In genomic region chr4:135960717-135961116, GRCm38 (mm10) we compare ENCODE assay signal across 10 mouse cellular contexts. TPM values are rescaled to one million over a fixed set of nuclear protein-coding genes. Genes with fewer than 3 reads are reported as not detected.
DNase-seq lines count a peak whose midpoint lies in the region; ATAC-seq and TF ChIP-seq lines count a peak whose summit lies in the region.
"Had no signal": no experiment of that assay in that cellular context is flagged by ENCODE, and none has a peak within 500 bp of the region (broad histone marks: within the 10 kb centered on the region; RNA-seq: fewer than 3 reads in every experiment).

No protein-coding gene starts in this region.

- WGBS in heart, embryonic 12.5 days = 24% methylated on average over 5 of the region's 5 CpGs
- 31% methylated on average over 5 of the region's 5 CpGs for WGBS in stomach, postnatal 0 days

- peaks cover 50% of the 10 kb centered on the region for H3K36me3 ChIP-seq in heart, embryonic 12.5 days
- peaks cover 1% of the 10 kb centered on the region; the same call in 1 of the 2 replicates for H3K36me3 ChIP-seq in ES-E14 (ENCODE audit: control insufficient read depth, insufficient read depth, low read length, poor library complexity, severe bottlenecking)
- peaks cover 13% of the 10 kb centered on the region for H3K36me3 ChIP-seq in stomach, postnatal 0 days (ENCODE audit: control insufficient read depth, insufficient read depth, low read length)

- H3K4me3 ChIP-seq in heart, embryonic 12.5 days = no peak overlapping the region
- no peak overlapping the region for H3K4me3 ChIP-seq in ES-E14 (ENCODE audit: insufficient read depth in 1 of 2, low read depth in 1 of 2, low read length in 2 of 2, poor library complexity in 1 of 2, severe bottlenecking in 1 of 2)
- H3K4me3 ChIP-seq in stomach, postnatal 0 days (ENCODE audit: low read depth, low read length) = no peak overlapping the region
- H3K4me3 ChIP-seq: embryonic facial prominence, embryonic 12.5 days; midbrain, embryonic 12.5 days had no signal

- no peak overlapping the region for H3K27ac ChIP-seq in heart, embryonic 12.5 days (ENCODE audit: poor library complexity, severe bottlenecking)
- H3K27ac ChIP-seq in ES-E14 (ENCODE audit: insufficient read depth, low read depth, low read length, poor library complexity, severe bottlenecking) = no peak overlapping the region
- H3K27ac ChIP-seq in stomach, postnatal 0 days (replicated peaks) = no peak overlapping the region
- H3K27ac ChIP-seq: embryonic facial prominence, embryonic 12.5 days; midbrain, embryonic 12.5 days had no signal

- no peak overlapping the region for H3K4me2 ChIP-seq in heart, embryonic 12.5 days
- H3K4me2 ChIP-seq in stomach, postnatal 0 days (replicated peaks; ENCODE audit: low read depth) = no peak overlapping the region
- H3K4me2 ChIP-seq: embryonic facial prominence, embryonic 12.5 days; midbrain, embryonic 12.5 days had no signal

- no peaks in the 10 kb centered on the region for H3K9me3 ChIP-seq in heart, embryonic 12.5 days (replicated peaks)
- H3K9me3 ChIP-seq in ES-E14 (ENCODE audit: control insufficient read depth, insufficient read depth, low read depth, low read length) = no peaks in the 10 kb centered on the region
- no peaks in the 10 kb centered on the region for H3K9me3 ChIP-seq in stomach, postnatal 0 days (ENCODE audit: control insufficient read depth, low read length)
- H3K9me3 ChIP-seq: embryonic facial prominence, embryonic 12.5 days; midbrain, embryonic 12.5 days had no signal

- peaks cover 17% of the 10 kb centered on the region for H3K4me1 ChIP-seq in heart, embryonic 12.5 days (replicated peaks)
- peaks cover 0 to 8% of the 10 kb centered on the region in 2 experiments; a peak in 1 of 4 replicates for H3K4me1 ChIP-seq in ES-E14 (ENCODE audit: control insufficient read depth in 2 of 2, insufficient read depth in 2 of 2, low read length in 2 of 2, poor library complexity in 1 of 2)
- H3K4me1 ChIP-seq in stomach, postnatal 0 days (replicated peaks; ENCODE audit: control insufficient read depth, insufficient read depth) = no peaks in the 10 kb centered on the region

- H3K9ac ChIP-seq in heart, embryonic 12.5 days = no peak overlapping the region
- H3K9ac ChIP-seq in ES-E14 (ENCODE audit: insufficient read depth, low read depth, low read length, poor library complexity, severe bottlenecking) = no peak overlapping the region
- H3K9ac ChIP-seq in stomach, postnatal 0 days (ENCODE audit: low read length) = no peak overlapping the region
- H3K9ac ChIP-seq: embryonic facial prominence, embryonic 12.5 days; midbrain, embryonic 12.5 days had no signal

- no peak for TF ChIP-seq EP300 in stomach, postnatal 0 days (optimal IDR thresholded peaks at IDR 0.05)

- no peak for ATAC-seq in heart, embryonic 12.5 days (ENCODE audit: insufficient number of reproducible peaks, low FRiP score)
- no peak for ATAC-seq in stomach, postnatal 0 days (ENCODE audit: low FRiP score, low TSS enrichment)

- in situ Hi-C loops in ES-E14 (cut with MboI; ENCODE audit: low sequenced_read_pairs in 2 of 2, unreplicated experiment in 2 of 2) = no loop called here

- intact Hi-C loops in gastrocnemius, postnatal 36 days (cut with DNase I) = no loop called here

- DNase-seq in heart, adult 18-20 months = peak; percentile 75 to 90
- DNase-seq in ES-E14 (ENCODE audit: low read depth, low spot score) = peak; percentile 78
- peak; percentile 79 for DNase-seq in cerebellum, adult 8-10 months
- DNase-seq in gastrocnemius, postnatal 36 days = peak; percentile 67 to 74
- DNase-seq in left cerebral cortex, adult 11 months (ENCODE audit: low spot score) = peak; percentile 77
- DNase-seq in monocyte, adult 2 months (ENCODE audit: low read depth in 1 of 2, low spot score in 2 of 2) = peak; percentile 58 to 67
- peak; percentile 91 for DNase-seq in stomach, postnatal 0 days (ENCODE audit: low spot score)

- TF ChIP-seq CTCF in stomach, postnatal 0 days (IDR thresholded peaks at IDR 0.05; ENCODE audit: low read depth) = peak; percentile 95

- no peaks in the 10 kb centered on the region for H3K27me3 ChIP-seq in heart, embryonic 12.5 days (replicated peaks)
- H3K27me3 ChIP-seq in stomach, postnatal 0 days (ENCODE audit: control insufficient read depth, insufficient read depth, low read length) = no peaks in the 10 kb centered on the region
- H3K27me3 ChIP-seq: embryonic facial prominence, embryonic 12.5 days had no signal

TF ChIP-seq in ES-E14, 5 proteins besides CTCF, POLR2A, EP300 and RAD21:
- no peak for TF ChIP-seq HCFC1 (IDR thresholded peaks at IDR 0.05; ENCODE audit: borderline replicate concordance, insufficient read depth, low read length)
- TF ChIP-seq CHD2 (IDR thresholded peaks at IDR 0.05; ENCODE audit: low read depth, low read length) = no peak
- TF ChIP-seq ZC3H11A (IDR thresholded peaks at IDR 0.05; ENCODE audit: borderline replicate concordance, low read depth, low read length) = no peak
- TF ChIP-seq MAFK (IDR thresholded peaks at IDR 0.05; ENCODE audit: insufficient read depth, low read depth, low read length) = no peak
- TF ChIP-seq ZNF384 (IDR thresholded peaks at IDR 0.05; ENCODE audit: low read depth, low read length) = no peak

RNA-seq across cellular contexts. Expression of gene Gale, which starts 2.8 kb away (rescaled TPM):
- 1 to 10 TPM; 1.8 to 2.7 TPM for total RNA-seq in heart, adult 18-20 months (2021)
- 27.6 and 28.8 TPM in 2 replicates for polyA plus RNA-seq in heart, embryonic 12.5 days (2016; fragmentation: Nextera tagmentation; extraction: Ambion mirVana)
- total RNA-seq in ES-E14 (2012; rRNA removed) = 31.1 and 33.0 TPM in 2 replicates
- total RNA-seq in gastrocnemius, postnatal 36 days (2021) = under 1 TPM; 0.49 to 0.69 TPM
- polyA plus RNA-seq in stomach, postnatal 0 days (2015; fragmentation: Nextera tagmentation; extraction: Ambion mirVana) = 161 and 166 TPM in 2 replicates

RNA-seq across cellular contexts. Expression of gene Lypla2, which starts 11.7 kb away (rescaled TPM):
- total RNA-seq in heart, adult 18-20 months (2021) = 10 to 100 TPM; 36.6 to 37.8 TPM
- polyA plus RNA-seq in heart, embryonic 12.5 days (2016; fragmentation: Nextera tagmentation; extraction: Ambion mirVana) = 73.0 and 77.4 TPM in 2 replicates
- total RNA-seq in ES-E14 (2012; rRNA removed) = 23.8 and 33.0 TPM in 2 replicates
- total RNA-seq in gastrocnemius, postnatal 36 days (2021) = 10 to 100 TPM; 22.8 to 27.2 TPM
- 88.6 and 89.6 TPM in 2 replicates for polyA plus RNA-seq in stomach, postnatal 0 days (2015; fragmentation: Nextera tagmentation; extraction: Ambion mirVana)

RNA-seq across cellular contexts. Expression of gene Hmgcl, which starts 14.5 kb away (rescaled TPM):
- total RNA-seq in heart, adult 18-20 months (2021) = 10 to 100 TPM; 87.3 to 91.7 TPM
- 70.4 and 74.5 TPM in 2 replicates for polyA plus RNA-seq in heart, embryonic 12.5 days (2016; fragmentation: Nextera tagmentation; extraction: Ambion mirVana)
- total RNA-seq in ES-E14 (2012; rRNA removed) = 15.6 and 17.4 TPM in 2 replicates
- 10 to 100 TPM; 38.7 to 39.0 TPM for total RNA-seq in gastrocnemius, postnatal 36 days (2021)
- polyA plus RNA-seq in stomach, postnatal 0 days (2015; fragmentation: Nextera tagmentation; extraction: Ambion mirVana) = 154 and 163 TPM in 2 replicates

RNA-seq across cellular contexts. Expression of gene Pithd1, which starts 26.3 kb away (rescaled TPM):
- total RNA-seq in heart, adult 18-20 months (2021) = 10 to 100 TPM; 22.1 to 25.1 TPM
- 47.2 and 49.1 TPM in 2 replicates for polyA plus RNA-seq in heart, embryonic 12.5 days (2016; fragmentation: Nextera tagmentation; extraction: Ambion mirVana)
- total RNA-seq in ES-E14 (2012; rRNA removed) = 35.3 and 41.6 TPM in 2 replicates
- total RNA-seq in gastrocnemius, postnatal 36 days (2021) = 10 to 100 TPM; 21.3 to 23.9 TPM
- 40.1 and 40.7 TPM in 2 replicates for polyA plus RNA-seq in stomach, postnatal 0 days (2015; fragmentation: Nextera tagmentation; extraction: Ambion mirVana)

RNA-seq across cellular contexts. Expression of gene Fuca1, which starts 40.2 kb away (rescaled TPM):
- 10 to 100 TPM; 31.7 to 35.3 TPM for total RNA-seq in heart, adult 18-20 months (2021)
- polyA plus RNA-seq in heart, embryonic 12.5 days (2016; fragmentation: Nextera tagmentation; extraction: Ambion mirVana) = 36.4 and 41.7 TPM in 2 replicates
- total RNA-seq in ES-E14 (2012; rRNA removed) = 69.8 and 124 TPM in 2 replicates
- total RNA-seq in gastrocnemius, postnatal 36 days (2021) = 10 to 100 TPM; 16.4 to 18.7 TPM
- 171 and 179 TPM in 2 replicates for polyA plus RNA-seq in stomach, postnatal 0 days (2015; fragmentation: Nextera tagmentation; extraction: Ambion mirVana)
